Mouse (Mus musculus): ENCODE data around the gene Prr23a1. TPM values are rescaled to one million over a fixed set of nuclear protein-coding genes. Genes with fewer than 3 reads are reported as not detected.

Prr23a1 gene
- total RNA-seq, 2 experiments from 2014 or later, result not detected

Other genes with a start within 250 kb of the Prr23a1 start
- 3.3 and 9.6 TPM in 2 replicates for gene Mrps22, start 240.8 kb upstream of the Prr23a1 start, total RNA-seq (2015; ENCODE audit: low replicate concordance)
- 15.9 and 25.6 TPM in 2 replicates for gene Mrps22, start 240.8 kb upstream of the Prr23a1 start, total RNA-seq (2017; ENCODE audit: low replicate concordance)
- not detected in 2 replicates for gene Prr23a2, start 14.0 kb downstream of the Prr23a1 start, total RNA-seq (2015; ENCODE audit: low replicate concordance)
- gene Prr23a2, start 14.0 kb downstream of the Prr23a1 start, total RNA-seq (2017; ENCODE audit: low replicate concordance), result not detected in 2 replicates
- not detected in 2 replicates for gene Prr23a3, start 22.3 kb downstream of the Prr23a1 start, total RNA-seq (2015; ENCODE audit: low replicate concordance)
- gene Prr23a3, start 22.3 kb downstream of the Prr23a1 start, total RNA-seq (2017; ENCODE audit: low replicate concordance), result not detected in 2 replicates
- not detected in 2 replicates for gene 7420426K07Rik, start 60.6 kb downstream of the Prr23a1 start, total RNA-seq (2015; ENCODE audit: low replicate concordance)
- gene 7420426K07Rik, start 60.6 kb downstream of the Prr23a1 start, total RNA-seq (2017; ENCODE audit: low replicate concordance), result not detected in 2 replicates
- gene Foxl2, start 112.8 kb downstream of the Prr23a1 start, total RNA-seq (2015; ENCODE audit: low replicate concordance), result not detected in 2 replicates
- not detected in 2 replicates for gene Foxl2, start 112.8 kb downstream of the Prr23a1 start, total RNA-seq (2017; ENCODE audit: low replicate concordance)
- 2.9 and 6.5 TPM in 2 replicates for gene Faim, start 143.9 kb downstream of the Prr23a1 start, total RNA-seq (2015; ENCODE audit: low replicate concordance)
- 13.3 and 25.0 TPM in 2 replicates for gene Faim, start 143.9 kb downstream of the Prr23a1 start, total RNA-seq (2017; ENCODE audit: low replicate concordance)
- gene Gm1123, start 193.2 kb downstream of the Prr23a1 start, total RNA-seq (2015; ENCODE audit: low replicate concordance), result not detected in 2 replicates
- gene Gm1123, start 193.2 kb downstream of the Prr23a1 start, total RNA-seq (2017; ENCODE audit: low replicate concordance), result not detected in 2 replicates